Mouse (Mus musculus): ENCODE data around the gene Mrps23.
"Not testable (repeated sequence)": the region's sequence is repeated elsewhere in the genome, so short reads cannot be mapped to it uniquely, and the experiment has no call there.

Gene Mrps23

GRCm38 (mm10) chr11:88180467-88180958 is 23.7 kb upstream of the Mrps23 start:
- DNase-seq: no peak

DNA sequence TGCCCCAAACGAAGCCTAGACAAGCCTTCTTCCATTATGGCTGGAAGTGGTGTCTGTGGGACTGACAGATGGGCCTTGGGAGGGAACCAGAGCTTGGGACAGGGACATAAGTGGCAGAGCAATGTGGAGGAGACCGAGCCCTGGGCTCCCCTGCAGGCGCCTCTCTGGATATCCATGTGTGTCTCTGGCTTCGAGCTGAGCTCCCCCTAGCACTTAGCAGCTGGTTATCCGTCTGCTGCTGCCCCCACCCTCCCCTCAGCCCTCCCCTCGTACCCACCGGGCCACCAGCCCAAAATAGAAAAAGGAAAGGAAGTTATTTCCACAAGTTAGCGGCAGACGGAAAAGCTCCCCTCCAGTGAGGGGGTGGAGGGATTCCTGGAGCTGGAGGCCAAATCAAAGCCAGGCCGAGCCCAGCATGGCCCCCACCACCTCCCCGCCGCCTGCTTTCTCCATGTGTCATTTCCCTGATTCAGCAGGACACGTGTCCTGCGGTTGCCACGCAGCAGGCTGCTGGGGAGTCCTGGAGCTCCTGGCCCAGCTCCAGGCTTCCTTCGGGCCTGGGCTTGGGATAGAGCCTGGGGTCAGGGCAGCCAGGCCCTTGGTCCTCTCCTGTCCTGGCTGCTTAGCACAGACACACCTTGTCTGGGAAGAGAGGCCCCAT is 23.1 kb upstream of the Mrps23 start:
- peak; percentile 88 for DNase-seq

GRCm38 (mm10) chr11:88184632-88185180 is 19.5 kb upstream of the Mrps23 start:
- DNase-seq: no peak

DNA sequence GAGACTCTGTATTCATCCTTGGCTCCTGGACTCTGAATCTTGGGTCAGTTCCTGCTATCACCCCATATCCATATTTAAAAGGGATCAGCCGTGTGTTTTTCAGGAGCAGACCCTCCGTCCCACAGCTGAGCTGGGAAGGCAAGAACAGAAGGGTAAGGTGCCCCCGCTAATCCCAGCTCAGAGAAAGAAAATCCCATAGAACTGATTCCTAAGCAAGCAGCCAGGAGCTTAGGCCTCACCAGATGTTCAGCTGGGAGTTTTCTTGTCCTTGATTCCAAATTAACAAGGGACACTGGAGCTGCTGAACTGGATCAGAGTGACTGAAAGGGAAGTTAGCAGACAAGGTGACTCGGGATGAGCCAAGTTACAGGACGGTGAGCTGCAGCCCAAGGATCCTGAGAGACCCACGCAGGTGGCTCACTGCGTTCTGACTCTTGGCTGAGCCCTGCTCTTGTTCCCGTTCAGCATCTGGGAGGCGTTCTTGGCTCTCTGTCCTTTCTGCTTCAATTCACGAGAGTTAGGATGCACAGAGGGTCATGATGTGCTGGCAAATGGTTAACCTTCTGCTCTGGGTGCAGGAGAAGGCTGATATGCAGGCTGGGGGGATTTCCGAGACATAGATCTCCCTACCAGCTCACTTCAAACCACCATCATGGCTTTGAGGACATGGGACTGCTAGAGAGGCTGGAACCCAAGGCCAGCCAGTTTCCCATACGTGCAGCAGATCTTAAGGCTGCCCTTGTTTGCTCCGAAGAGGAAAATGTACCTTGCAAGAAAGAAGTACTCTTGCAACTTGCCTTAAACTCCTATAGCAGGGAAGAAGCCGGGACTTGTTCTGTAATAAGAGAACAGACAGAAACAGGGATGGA is 17.9 kb upstream of the Mrps23 start:
- DNase-seq: peak; percentile 59

GRCm38 (mm10) chr11:88186947-88187243 is 17.3 kb upstream of the Mrps23 start:
- no peak for DNase-seq

GRCm38 (mm10) chr11:88187417-88188133 is 16.6 kb upstream of the Mrps23 start:
- peak; percentile 92 for DNase-seq

DNA sequence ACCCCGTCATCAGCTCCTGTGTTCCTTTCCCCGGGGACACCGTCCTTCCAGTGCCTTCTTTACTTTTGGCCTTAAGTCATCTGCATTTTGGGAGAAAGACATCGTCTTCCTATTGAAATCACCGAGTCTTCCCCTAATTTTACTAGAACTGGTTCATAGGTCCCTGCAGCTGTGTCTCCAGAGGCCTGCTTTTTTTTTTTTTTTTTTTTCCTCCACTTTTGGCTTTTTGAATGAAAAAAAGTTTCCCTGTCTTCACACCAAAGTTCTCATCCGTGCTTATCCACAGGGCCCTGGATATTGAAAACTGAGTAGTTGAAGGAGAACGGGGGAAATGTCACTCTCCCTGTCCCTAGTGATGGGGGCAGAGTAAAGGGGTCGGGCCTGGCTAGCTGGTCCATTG is 16.0 kb upstream of the Mrps23 start:
- DNase-seq: no peak

- no peak for DNase-seq
Observed at GRCm38 (mm10) chr11:88188635-88189034, 15.6 kb upstream of the Mrps23 start.

- no peak for DNase-seq
Observed at GRCm38 (mm10) chr11:88192595-88192994, 11.6 kb upstream of the Mrps23 start.

- no peak for DNase-seq
Observed at GRCm38 (mm10) chr11:88193098-88193823, 10.9 kb upstream of the Mrps23 start.

- no peak for DNase-seq
Observed at GRCm38 (mm10) chr11:88193824-88194696, 10.1 kb upstream of the Mrps23 start.

- not testable (repeated sequence) for DNase-seq
Observed at GRCm38 (mm10) chr11:88195699-88196098, 8.5 kb upstream of the Mrps23 start.

DNA sequence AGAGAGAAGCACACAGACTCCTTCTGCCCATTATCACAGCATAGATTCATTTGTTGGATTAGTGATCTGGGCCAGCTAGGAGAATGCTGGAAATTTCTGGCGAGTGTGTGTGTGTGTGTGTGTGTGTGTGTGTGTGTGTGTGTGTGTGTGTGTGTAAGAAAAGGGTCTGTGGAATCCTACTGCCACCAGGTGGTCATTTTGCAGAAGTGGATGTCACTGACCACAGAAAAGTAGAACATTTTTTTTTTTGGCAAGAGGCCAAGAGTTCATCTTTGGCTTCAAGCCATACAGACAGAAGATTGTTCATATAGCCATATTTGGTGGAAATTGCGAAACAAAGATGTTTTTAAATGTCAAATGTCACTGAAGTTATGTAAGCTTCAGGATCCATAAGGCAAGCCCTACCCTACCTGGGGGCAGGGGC is 7.0 kb upstream of the Mrps23 start:
- DNase-seq: no peak

DNA sequence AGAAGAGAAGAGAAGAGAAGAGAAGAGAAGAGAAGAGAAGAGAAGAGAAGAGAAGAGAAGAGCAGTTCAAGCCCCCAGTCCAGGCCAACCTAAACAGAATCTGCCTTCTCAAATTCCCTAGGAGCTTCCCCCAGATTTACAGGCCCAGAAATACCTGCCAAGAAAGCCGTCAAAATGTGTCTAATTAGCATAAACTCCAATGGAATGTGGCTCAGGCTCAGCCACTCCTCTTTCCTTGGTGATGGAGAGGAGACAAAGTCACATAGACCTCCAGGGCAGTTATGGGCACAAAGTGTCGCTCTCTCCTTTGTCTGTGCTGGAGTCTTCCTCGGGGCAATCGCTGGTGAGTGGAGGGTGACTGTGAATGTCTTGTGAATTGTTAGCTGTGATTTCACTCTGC is 6.0 kb upstream of the Mrps23 start:
- no peak for DNase-seq

DNA sequence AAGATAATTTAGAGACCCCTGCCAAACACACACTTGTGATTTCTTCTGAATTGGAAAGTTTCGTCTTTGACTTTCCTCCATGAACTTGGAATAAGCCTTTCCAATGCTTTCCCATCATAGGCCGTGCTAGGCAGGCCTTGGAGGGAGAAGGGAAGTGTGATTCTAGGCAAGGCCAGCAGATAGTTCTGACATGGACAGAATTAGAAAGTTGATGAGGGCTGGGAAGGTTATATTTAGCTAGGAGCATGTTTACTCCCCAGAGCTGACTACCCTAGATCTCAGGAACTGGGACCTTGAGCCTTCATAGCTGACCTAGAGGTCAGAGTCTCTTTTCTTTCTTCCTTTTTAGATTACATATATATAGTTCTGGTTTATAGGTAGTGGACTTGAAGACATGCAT is 3.0 kb upstream of the Mrps23 start:
- DNase-seq: no peak

GRCm38 (mm10) chr11:88202077-88202476 is 2.1 kb upstream of the Mrps23 start:
- DNase-seq: no peak

- DNase-seq: no peak
Observed at GRCm38 (mm10) chr11:88204593-88205368, 593 bp downstream of the Mrps23 start.

- not testable (repeated sequence) for DNase-seq
Observed at GRCm38 (mm10) chr11:88206576-88206975, 2.4 kb downstream of the Mrps23 start.

DNA sequence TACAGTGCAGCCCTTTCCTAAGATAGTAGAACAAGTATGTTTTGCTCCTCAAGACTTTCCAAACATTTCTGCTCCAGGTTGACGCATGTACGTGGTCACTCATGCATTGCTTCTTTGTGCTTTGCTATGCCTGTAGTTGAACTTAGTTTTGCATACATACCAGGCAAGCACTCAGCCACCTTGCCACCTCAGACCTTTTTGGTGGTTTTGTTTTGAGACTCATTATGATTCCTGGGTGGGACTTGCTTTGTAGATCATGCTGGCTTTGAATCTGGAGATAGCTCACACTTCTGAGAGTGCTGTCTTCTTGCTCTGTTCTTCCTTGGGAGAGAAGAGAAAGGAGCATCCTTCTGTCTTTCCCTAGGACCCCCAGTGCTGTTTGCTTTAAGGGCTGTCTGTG is 3.5 kb downstream of the Mrps23 start:
- no peak for DNase-seq

DNA sequence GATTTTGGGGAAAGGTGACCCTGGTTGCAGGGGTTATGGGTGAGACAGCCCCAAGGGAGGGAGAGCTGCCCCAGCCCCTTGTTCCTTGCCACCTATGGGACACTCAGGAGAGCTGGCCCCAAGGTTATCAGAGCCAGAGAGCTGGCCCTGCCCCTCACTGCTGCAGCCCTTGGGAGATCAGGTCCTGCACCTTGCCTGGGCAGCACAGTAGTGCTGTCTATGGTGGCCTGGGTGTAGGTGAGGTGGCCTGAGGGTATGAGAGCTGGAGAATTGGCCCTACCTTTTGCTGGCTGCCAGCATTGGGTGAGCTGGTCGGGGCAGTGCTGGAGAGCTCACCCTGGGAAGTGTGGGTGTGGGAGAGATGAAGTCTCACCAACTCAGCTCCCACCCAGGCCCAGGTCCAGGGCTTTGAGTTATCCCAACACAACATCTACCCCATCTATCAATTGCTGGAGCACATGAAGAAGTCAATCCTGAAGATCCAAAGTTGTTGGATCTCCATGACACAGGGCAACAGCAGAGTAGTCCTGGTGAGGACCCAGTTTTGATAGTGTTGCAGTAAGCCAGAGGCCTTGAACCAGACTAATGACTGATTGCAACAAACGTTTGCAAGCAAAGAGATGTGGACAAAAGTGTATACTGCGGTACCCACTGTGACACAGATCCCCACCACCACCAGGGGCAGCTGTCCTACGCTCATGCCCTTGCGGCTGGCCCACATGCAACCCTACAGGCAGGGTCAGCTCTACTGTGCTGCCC is 7.8 kb downstream of the Mrps23 start:
- DNase-seq: no peak

All from kidney, adult 11 months (tissue).